28 mouse cellular contexts compared by ENCODE assay signal in the genomic region with DNA sequence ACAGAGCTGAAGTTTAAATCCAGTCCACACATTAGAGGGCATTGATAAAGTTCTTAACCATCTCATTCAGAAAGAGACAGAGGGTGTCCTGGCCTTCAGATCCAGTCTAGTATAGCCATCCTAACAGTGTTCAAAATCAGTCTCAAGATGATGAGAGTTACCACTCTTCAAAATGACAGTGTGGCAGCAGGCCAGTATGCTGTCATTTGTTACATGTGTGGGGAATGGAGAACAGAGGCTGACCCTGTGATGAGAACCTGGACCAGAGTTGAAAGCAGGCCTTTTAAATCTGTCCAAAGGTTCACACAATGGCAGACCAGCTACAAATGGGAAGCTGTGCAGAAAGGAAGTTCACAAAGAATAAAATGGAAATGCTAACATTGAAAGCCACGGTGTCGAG. TPM values are rescaled to one million over a fixed set of nuclear protein-coding genes. Genes with fewer than 3 reads are reported as not detected.
DNase-seq lines count a peak whose midpoint lies in the region; ATAC-seq and TF ChIP-seq lines count a peak whose summit lies in the region.
"Had no signal": no experiment of that assay in that cellular context is flagged by ENCODE, and none has a peak within 500 bp of the region (broad histone marks: within the 10 kb centered on the region; RNA-seq: fewer than 3 reads in every experiment).

No protein-coding gene starts in this region.

- 0 out of 2 replicates have a peak, but pooled peaks have one; percentile 40 for TF ChIP-seq EP300 in heart, adult 2 months (IDR thresholded peaks at IDR 0.05; ENCODE audit: insufficient read depth, low read depth, low read length)

- H3K4me1 ChIP-seq in heart, adult 2 months (ENCODE audit: control insufficient read depth, insufficient read depth, low read length), result no peaks in the 10 kb centered on the region
- peaks cover 16% of the 10 kb centered on the region for H3K4me1 ChIP-seq in heart, embryonic 15.5 days (replicated peaks)
- peaks cover 6% of the 10 kb centered on the region; the same call in 1 of the 2 replicates for H3K4me1 ChIP-seq in heart, embryonic 12.5 days (replicated peaks)
- H3K4me1 ChIP-seq in heart, embryonic 16.5 days (ENCODE audit: control insufficient read depth, insufficient read depth, low read length), result peaks cover 18% of the 10 kb centered on the region
- H3K4me1 ChIP-seq: embryonic facial prominence, embryonic 15.5 days; forebrain, embryonic 10.5 days; hindbrain, embryonic 10.5 days had no signal

- peak; percentile 62 for ATAC-seq in heart, embryonic 15.5 days (replicated peaks; ENCODE audit: insufficient number of reproducible peaks, insufficient read depth, low FRiP score, low read depth)
- ATAC-seq in heart, embryonic 12.5 days (ENCODE audit: insufficient number of reproducible peaks, low FRiP score), result no peak
- peak; percentile 84 for ATAC-seq in heart, embryonic 16.5 days (replicated peaks; ENCODE audit: extremely low read depth, insufficient read depth, low FRiP score)
- ATAC-seq: forebrain, embryonic 14.5 days; intestine, embryonic 15.5 days had no signal

- no peak overlapping the region for H3K4me2 ChIP-seq in heart, embryonic 15.5 days
- no peak overlapping the region for H3K4me2 ChIP-seq in heart, embryonic 12.5 days
- no peak overlapping the region for H3K4me2 ChIP-seq in heart, embryonic 16.5 days (ENCODE audit: low read depth, low read length)
- H3K4me2 ChIP-seq: embryonic facial prominence, embryonic 15.5 days; hindbrain, embryonic 14.5 days; intestine, embryonic 15.5 days had no signal

- no peak overlapping the region for H3K4me3 ChIP-seq in heart, adult 2 months
- H3K4me3 ChIP-seq in heart, embryonic 15.5 days, result no peak overlapping the region
- no peak overlapping the region for H3K4me3 ChIP-seq in heart, embryonic 12.5 days
- no peak overlapping the region for H3K4me3 ChIP-seq in heart, embryonic 16.5 days (ENCODE audit: low read length)
- H3K4me3 ChIP-seq: embryonic facial prominence, embryonic 15.5 days; erythroblast, embryonic 14.5 days; forebrain, embryonic 10.5 days; gastrocnemius, adult 2 months; hindbrain, embryonic 10.5 days; intestine, embryonic 15.5 days had no signal

- no peak for TF ChIP-seq POLR2A in heart, adult 2 months (IDR thresholded peaks at IDR 0.05; ENCODE audit: insufficient read depth, low read depth, low read length)

- no peak for TF ChIP-seq CTCF in heart, adult 2 months (IDR thresholded peaks at IDR 0.05)

- H3K27ac ChIP-seq in heart, adult 2 months, result no peak overlapping the region
- peak overlapping the region; percentile 48 for H3K27ac ChIP-seq in heart, embryonic 15.5 days
- no peak overlapping the region for H3K27ac ChIP-seq in heart, embryonic 12.5 days (ENCODE audit: poor library complexity, severe bottlenecking)
- peak overlapping the region; percentile 49 for H3K27ac ChIP-seq in heart, embryonic 16.5 days (ENCODE audit: low read length)
- H3K27ac ChIP-seq: embryonic facial prominence, embryonic 15.5 days; forebrain, embryonic 10.5 days; gastrocnemius, adult 2 months; hindbrain, embryonic 10.5 days; hindbrain, embryonic 14.5 days; intestine, embryonic 15.5 days had no signal

- no peak for DNase-seq in heart, adult 2 months
- no peak for DNase-seq in heart, postnatal 36 days
- peak; percentile 69 for DNase-seq in heart, postnatal 4 days
- no peak for DNase-seq in liver
- DNase-seq: adrenal gland, postnatal 10 days; cerebellum, adult 11 months; cerebellum, adult 8-10 months; cerebellum, postnatal 14 days; embryo, embryonic 11 days; gastrocnemius, adult 2 months; gastrocnemius, postnatal 25 days had no signal

- no peaks in the 10 kb centered on the region for H3K27me3 ChIP-seq in heart, adult 2 months (ENCODE audit: control insufficient read depth, insufficient read depth, low read length)
- H3K27me3 ChIP-seq in heart, embryonic 15.5 days, result no peaks in the 10 kb centered on the region
- no peaks in the 10 kb centered on the region for H3K27me3 ChIP-seq in heart, embryonic 12.5 days (replicated peaks)
- H3K27me3 ChIP-seq in heart, embryonic 16.5 days (ENCODE audit: control insufficient read depth, insufficient read depth, low read length), result no peaks in the 10 kb centered on the region
- H3K27me3 ChIP-seq: embryonic facial prominence, embryonic 15.5 days; intestine, embryonic 15.5 days had no signal

- H3K79me2 ChIP-seq in heart, adult 2 months (replicated peaks; ENCODE audit: control insufficient read depth, insufficient read depth, low read length), result peaks cover 1% of the 10 kb centered on the region; the same call in 1 of the 2 replicates

- no peaks in the 10 kb centered on the region for H3K9me3 ChIP-seq in heart, embryonic 15.5 days (replicated peaks)
- H3K9me3 ChIP-seq in heart, embryonic 12.5 days (replicated peaks), result no peaks in the 10 kb centered on the region
- H3K9me3 ChIP-seq in heart, embryonic 16.5 days (replicated peaks; ENCODE audit: control insufficient read depth, low read length), result no peaks in the 10 kb centered on the region
- H3K9me3 ChIP-seq: embryonic facial prominence, embryonic 15.5 days; forebrain, embryonic 10.5 days; hindbrain, embryonic 10.5 days; intestine, embryonic 15.5 days had no signal

- H3K36me3 ChIP-seq in heart, adult 2 months (ENCODE audit: control insufficient read depth, insufficient read depth, low read length), result no peaks in the 10 kb centered on the region; the same call in 1 of the 2 replicates
- H3K36me3 ChIP-seq in heart, embryonic 15.5 days, result peaks cover 30% of the 10 kb centered on the region; the same call in 1 of the 2 replicates
- H3K36me3 ChIP-seq in heart, embryonic 12.5 days, result peaks cover 57% of the 10 kb centered on the region
- peaks cover 40% of the 10 kb centered on the region for H3K36me3 ChIP-seq in heart, embryonic 16.5 days (ENCODE audit: control insufficient read depth, insufficient read depth)
- H3K36me3 ChIP-seq: intestine, embryonic 15.5 days had no signal

- intact Hi-C loops in heart, adult 2 months (cut with DNase I), result no loop called here
- intact Hi-C loops in heart, postnatal 36 days (cut with DNase I), result no loop called here

- WGBS in heart, adult 2 months, result 35% methylated on average over 2 of the region's 2 CpGs
- 48% methylated on average over 2 of the region's 2 CpGs for WGBS in heart, embryonic 15.5 days
- 46% methylated on average over 2 of the region's 2 CpGs for WGBS in heart, embryonic 12.5 days
- WGBS in heart, embryonic 16.5 days, result 42% methylated on average over 2 of the region's 2 CpGs

- H3K9ac ChIP-seq in heart, adult 2 months (ENCODE audit: low read depth, low read length), result no peak overlapping the region
- no peak overlapping the region for H3K9ac ChIP-seq in heart, embryonic 15.5 days
- H3K9ac ChIP-seq in heart, embryonic 12.5 days, result no peak overlapping the region
- H3K9ac ChIP-seq in heart, embryonic 16.5 days (ENCODE audit: low read length), result no peak overlapping the region
- H3K9ac ChIP-seq: embryonic facial prominence, embryonic 15.5 days; hindbrain, embryonic 14.5 days; intestine, embryonic 15.5 days had no signal

RNA-seq across cellular contexts. Expression of a gene that starts 26.5 kb away (rescaled TPM):
- total RNA-seq in heart, adult 2 months (2021), result not detected
- 0.29 TPM in 1 of 2 replicates, not detected in the other for polyA plus RNA-seq in heart, adult 2 months (2012; rRNA removed)
- not detected for total RNA-seq in heart, postnatal 36 days (2021)
- polyA plus RNA-seq in heart, embryonic 15.5 days (2015; fragmentation: Nextera tagmentation; extraction: Ambion mirVana), result not detected in 2 replicates
- not detected in 2 replicates for polyA plus RNA-seq in heart, embryonic 12.5 days (2016; fragmentation: Nextera tagmentation; extraction: Ambion mirVana)
- not detected in 2 replicates for polyA plus RNA-seq in heart, embryonic 16.5 days (2015; fragmentation: Nextera tagmentation; extraction: Ambion mirVana)
- total RNA-seq in heart, postnatal 4 days (2021), result not detected
- total RNA-seq: adrenal gland, postnatal 10 days; adrenal gland, postnatal 4 days; common myeloid progenitor, adult 5-6 weeks; gastrocnemius, adult 2 months; gastrocnemius, postnatal 25 days; granulocyte monocyte progenitor cell, adult 5-6 weeks; MEL had no signal
- polyA plus RNA-seq: brain, embryonic 14.5 days; C2C12; embryonic facial prominence, embryonic 11.5 days; embryonic facial prominence, embryonic 15.5 days; erythroblast, embryonic 14.5 days; forebrain, embryonic 10.5 days; forebrain, embryonic 14.5 days; hindbrain, embryonic 10.5 days; hindbrain, embryonic 14.5 days; intestine, embryonic 15.5 days had no signal

RNA-seq across cellular contexts. Expression of a gene that starts 33.1 kb away (rescaled TPM):
- 10 to 100 TPM; 33.4 to 40.9 TPM for total RNA-seq in heart, adult 2 months (2021)
- polyA plus RNA-seq in heart, adult 2 months (2012; rRNA removed), result 11.1 and 14.6 TPM in 2 replicates
- total RNA-seq in heart, postnatal 36 days (2021), result 10 to 100 TPM; 32.7 to 34.4 TPM
- polyA plus RNA-seq in heart, embryonic 15.5 days (2015; fragmentation: Nextera tagmentation; extraction: Ambion mirVana), result 29.7 and 32.5 TPM in 2 replicates
- polyA plus RNA-seq in heart, embryonic 12.5 days (2016; fragmentation: Nextera tagmentation; extraction: Ambion mirVana), result 39.3 and 39.5 TPM in 2 replicates
- 32.0 and 34.2 TPM in 2 replicates for polyA plus RNA-seq in heart, embryonic 16.5 days (2015; fragmentation: Nextera tagmentation; extraction: Ambion mirVana)
- total RNA-seq in heart, postnatal 4 days (2021), result 10 to 100 TPM; 26.7 to 27.0 TPM

RNA-seq across cellular contexts. Expression of a gene that starts 44.6 kb away (rescaled TPM):
- 100 to 1,000 TPM; 113 to 128 TPM for total RNA-seq in heart, adult 2 months (2021)
- polyA plus RNA-seq in heart, adult 2 months (2012; rRNA removed), result 13.3 and 22.7 TPM in 2 replicates
- 100 to 1,000 TPM; 122 to 127 TPM for total RNA-seq in heart, postnatal 36 days (2021)
- 8.0 and 9.8 TPM in 2 replicates for polyA plus RNA-seq in heart, embryonic 15.5 days (2015; fragmentation: Nextera tagmentation; extraction: Ambion mirVana)
- 10.0 and 10.1 TPM in 2 replicates for polyA plus RNA-seq in heart, embryonic 12.5 days (2016; fragmentation: Nextera tagmentation; extraction: Ambion mirVana)
- 13.3 and 20.7 TPM in 2 replicates for polyA plus RNA-seq in heart, embryonic 16.5 days (2015; fragmentation: Nextera tagmentation; extraction: Ambion mirVana)
- total RNA-seq in heart, postnatal 4 days (2021), result 10 to 100 TPM; 92.8 to 94.2 TPM

Comparison
In these comparisons a context has a peak if more than half of its experiments do, and no peak if none do; other contexts are left out.
1. H3K27ac ChIP-seq: peak in heart, embryonic 15.5 days (single experiment) and heart, embryonic 16.5 days (single experiment); none in heart, adult 2 months (single experiment) and heart, embryonic 12.5 days (single experiment).